In genomic region chr3:130595050-130595449, GRCm38 (mm10) we compare ENCODE assay signal across 31 mouse cellular contexts. TPM values are rescaled to one million over a fixed set of nuclear protein-coding genes. Genes with fewer than 3 reads are reported as not detected.
A peak's percentile ranks its signal among the peaks of the same experiment; 100 is the strongest.
DNase-seq lines count a peak whose midpoint lies in the region; ATAC-seq and TF ChIP-seq lines count a peak whose summit lies in the region.
"Had no signal": no experiment of that assay in that cellular context is flagged by ENCODE, and none has a peak within 500 bp of the region (broad histone marks: within the 10 kb centered on the region; RNA-seq: fewer than 3 reads in every experiment).

No protein-coding gene starts in this region.

- H3K36me3 ChIP-seq in heart, embryonic 10.5 days = no peaks in the 10 kb centered on the region
- H3K36me3 ChIP-seq in heart, embryonic 15.5 days = no peaks in the 10 kb centered on the region
- no peaks in the 10 kb centered on the region for H3K36me3 ChIP-seq in heart, adult 2 months (ENCODE audit: control insufficient read depth, insufficient read depth, low read length)
- no peaks in the 10 kb centered on the region for H3K36me3 ChIP-seq in lung, embryonic 16.5 days (ENCODE audit: control insufficient read depth, insufficient read depth, low read length)
- H3K36me3 ChIP-seq in lung, postnatal 0 days (ENCODE audit: insufficient read depth, low read length) = no peaks in the 10 kb centered on the region
- H3K36me3 ChIP-seq: embryonic facial prominence, embryonic 12.5 days; forebrain, embryonic 15.5 days; G1E; kidney, embryonic 15.5 days; midbrain, embryonic 13.5 days had no signal

- H3K9ac ChIP-seq in heart, embryonic 15.5 days = no peak overlapping the region
- no peak overlapping the region for H3K9ac ChIP-seq in heart, adult 2 months (ENCODE audit: low read depth, low read length)
- H3K9ac ChIP-seq in lung, embryonic 16.5 days (ENCODE audit: low read length) = no peak overlapping the region
- H3K9ac ChIP-seq in lung, postnatal 0 days (replicated peaks; ENCODE audit: low read depth) = no peak overlapping the region
- H3K9ac ChIP-seq: embryonic facial prominence, embryonic 12.5 days; forebrain, embryonic 15.5 days; kidney, embryonic 15.5 days; midbrain, embryonic 13.5 days had no signal

- no peak overlapping the region for H3K27ac ChIP-seq in heart, embryonic 10.5 days
- no peak overlapping the region for H3K27ac ChIP-seq in heart, embryonic 15.5 days
- no peak overlapping the region for H3K27ac ChIP-seq in heart, adult 2 months
- H3K27ac ChIP-seq in lung, embryonic 16.5 days (ENCODE audit: low read length) = no peak overlapping the region
- H3K27ac ChIP-seq in lung, postnatal 0 days (ENCODE audit: low read length) = no peak overlapping the region
- H3K27ac ChIP-seq: embryonic facial prominence, embryonic 12.5 days; forebrain, embryonic 15.5 days; gastrocnemius, adult 2 months; kidney, embryonic 15.5 days; midbrain, embryonic 13.5 days had no signal

- H3K27me3 ChIP-seq in heart, embryonic 10.5 days (ENCODE audit: insufficient read depth, poor library complexity, severe bottlenecking) = no peaks in the 10 kb centered on the region
- H3K27me3 ChIP-seq in heart, embryonic 15.5 days = no peaks in the 10 kb centered on the region
- H3K27me3 ChIP-seq in heart, adult 2 months (ENCODE audit: control insufficient read depth, insufficient read depth, low read length) = no peaks in the 10 kb centered on the region
- no peaks in the 10 kb centered on the region for H3K27me3 ChIP-seq in lung, embryonic 16.5 days (ENCODE audit: control insufficient read depth, insufficient read depth, low read depth, low read length)
- no peaks in the 10 kb centered on the region for H3K27me3 ChIP-seq in lung, postnatal 0 days (replicated peaks; ENCODE audit: insufficient read depth, low read length)
- H3K27me3 ChIP-seq: embryonic facial prominence, embryonic 12.5 days; forebrain, embryonic 15.5 days; kidney, embryonic 15.5 days; megakaryocyte, embryonic 14.5 days; midbrain, embryonic 13.5 days had no signal

- DNase-seq in heart, embryonic 10.5 days (ENCODE audit: low spot score) = no peak
- no peak for DNase-seq in heart, adult 9 months (ENCODE audit: low spot score in 2 of 2)
- no peak for DNase-seq in heart, adult 2 months
- DNase-seq in lung, postnatal 0 days (ENCODE audit: low spot score) = no peak
- DNase-seq: adrenal gland, postnatal 14 days; cerebellum, adult 11 months; cerebellum, adult 9-10 months; cerebellum, postnatal 36 days; embryo, embryonic 11 days; gastrocnemius, adult 2 months; gastrocnemius, postnatal 36 days; kidney, adult 18-20 months; kidney, postnatal 25 days; lung, adult 2 months; thymus, adult 2 months; thymus, postnatal 4 days had no signal

- no peaks in the 10 kb centered on the region for H3K79me2 ChIP-seq in heart, adult 2 months (replicated peaks; ENCODE audit: control insufficient read depth, insufficient read depth, low read length)

- H3K4me2 ChIP-seq in heart, embryonic 15.5 days = peak overlapping the region; percentile 23
- H3K4me2 ChIP-seq in lung, embryonic 16.5 days (ENCODE audit: low read depth, low read length) = no peak overlapping the region
- no peak overlapping the region for H3K4me2 ChIP-seq in lung, postnatal 0 days (replicated peaks; ENCODE audit: low read depth, low read length)
- H3K4me2 ChIP-seq: embryonic facial prominence, embryonic 12.5 days; forebrain, embryonic 15.5 days; kidney, embryonic 15.5 days; midbrain, embryonic 13.5 days had no signal

- intact Hi-C loops in heart, adult 2 months (cut with DNase I) = no loop called here

- no peak for TF ChIP-seq EP300 in heart, adult 2 months (IDR thresholded peaks at IDR 0.05; ENCODE audit: insufficient read depth, low read depth, low read length)
- no peak for TF ChIP-seq EP300 in lung, postnatal 0 days (IDR thresholded peaks at IDR 0.05)

- peaks cover 16% of the 10 kb centered on the region; the same call in 1 of the 2 replicates for H3K4me1 ChIP-seq in heart, embryonic 10.5 days
- peaks cover 5% of the 10 kb centered on the region; the same call in 1 of the 2 replicates for H3K4me1 ChIP-seq in heart, embryonic 15.5 days (replicated peaks)
- H3K4me1 ChIP-seq in heart, adult 2 months (ENCODE audit: control insufficient read depth, insufficient read depth, low read length) = no peaks in the 10 kb centered on the region
- H3K4me1 ChIP-seq in lung, embryonic 16.5 days (replicated peaks; ENCODE audit: control insufficient read depth, insufficient read depth, low read length) = peaks cover 3% of the 10 kb centered on the region; the same call in 1 of the 2 replicates
- H3K4me1 ChIP-seq in lung, postnatal 0 days (ENCODE audit: insufficient read depth, low read depth, low read length) = no peaks in the 10 kb centered on the region
- H3K4me1 ChIP-seq: embryonic facial prominence, embryonic 12.5 days; forebrain, embryonic 15.5 days; kidney, embryonic 15.5 days; midbrain, embryonic 13.5 days had no signal

- TF ChIP-seq CTCF in heart, adult 2 months (IDR thresholded peaks at IDR 0.05) = no peak
- TF ChIP-seq CTCF in lung, postnatal 0 days (IDR thresholded peaks at IDR 0.05) = no peak

- peak overlapping the region; percentile 18; the same call in 1 of the 2 replicates for H3K4me3 ChIP-seq in heart, embryonic 10.5 days
- H3K4me3 ChIP-seq in heart, embryonic 15.5 days = 0 out of 2 replicates have a peak overlapping the region, but pooled peaks have one; percentile 3
- no peak overlapping the region for H3K4me3 ChIP-seq in heart, adult 2 months
- H3K4me3 ChIP-seq in lung, embryonic 16.5 days (ENCODE audit: low read length) = no peak overlapping the region
- H3K4me3 ChIP-seq in lung, postnatal 0 days (ENCODE audit: low read depth, low read length) = no peak overlapping the region
- H3K4me3 ChIP-seq: embryonic facial prominence, embryonic 12.5 days; forebrain, embryonic 15.5 days; gastrocnemius, adult 2 months; kidney, embryonic 15.5 days; midbrain, embryonic 13.5 days had no signal

- no peaks in the 10 kb centered on the region for H3K9me3 ChIP-seq in heart, embryonic 10.5 days
- no peaks in the 10 kb centered on the region for H3K9me3 ChIP-seq in heart, embryonic 15.5 days (replicated peaks)
- H3K9me3 ChIP-seq in lung, embryonic 16.5 days (ENCODE audit: control insufficient read depth, low read length) = no peaks in the 10 kb centered on the region
- no peaks in the 10 kb centered on the region for H3K9me3 ChIP-seq in lung, postnatal 0 days (ENCODE audit: low read length)
- H3K9me3 ChIP-seq: embryonic facial prominence, embryonic 12.5 days; forebrain, embryonic 15.5 days; kidney, embryonic 15.5 days; midbrain, embryonic 13.5 days had no signal

- no peak for TF ChIP-seq POLR2A in heart, adult 2 months (IDR thresholded peaks at IDR 0.05; ENCODE audit: insufficient read depth, low read depth, low read length)

- WGBS in heart, embryonic 10.5 days = 40% methylated on average over 8 of the region's 8 CpGs
- WGBS in heart, embryonic 15.5 days = 30% methylated on average over 8 of the region's 8 CpGs
- 33% methylated on average over 8 of the region's 8 CpGs for WGBS in heart, adult 2 months
- WGBS in lung, embryonic 16.5 days = 37% methylated on average over 8 of the region's 8 CpGs
- WGBS in lung, postnatal 0 days = 44% methylated on average over 8 of the region's 8 CpGs

- no peak for ATAC-seq in heart, embryonic 15.5 days (replicated peaks; ENCODE audit: insufficient number of reproducible peaks, insufficient read depth, low FRiP score, low read depth)
- peak; percentile 36; the same call in 1 of the 2 replicates for ATAC-seq in lung, embryonic 16.5 days (ENCODE audit: low read depth)
- no peak for ATAC-seq in lung, postnatal 0 days
- ATAC-seq in activated CD4-positive, CD25-positive, alpha-beta regulatory T cell, adult 4 months = no peak
- ATAC-seq: forebrain, embryonic 15.5 days; hindbrain, embryonic 16.5 days; midbrain, embryonic 13.5 days had no signal

RNA-seq across cellular contexts. Expression of gene Etnppl, which starts 22.2 kb away (rescaled TPM):
- polyA plus RNA-seq in heart, embryonic 10.5 days (2016; fragmentation: Nextera tagmentation; extraction: Ambion mirVana) = not detected in 2 replicates
- polyA plus RNA-seq in heart, embryonic 15.5 days (2015; fragmentation: Nextera tagmentation; extraction: Ambion mirVana) = 0.05 TPM in 1 of 2 replicates, not detected in the other
- not detected for total RNA-seq in heart, adult 2 months (2021)
- 0.06 TPM in 1 of 2 replicates, not detected in the other for polyA plus RNA-seq in heart, adult 2 months (2012; rRNA removed)
- polyA plus RNA-seq in lung, embryonic 16.5 days (2015; fragmentation: Nextera tagmentation; extraction: Ambion mirVana) = not detected in 2 replicates
- not detected in 2 replicates for polyA plus RNA-seq in lung, postnatal 0 days (2015; fragmentation: Nextera tagmentation; extraction: Ambion mirVana)
- polyA plus RNA-seq in activated CD4-positive, CD25-positive, alpha-beta regulatory T cell, adult 4 months (2017; shearing (Covaris generic)) = under 1 TPM; 0.23 to 0.24 TPM
- total RNA-seq: gastrocnemius, adult 2 months; gastrocnemius, postnatal 36 days; monocyte, adult 5-6 weeks had no signal
- polyA plus RNA-seq: forebrain, embryonic 15.5 days; G1E; hindbrain, embryonic 11.5 days; hindbrain, embryonic 16.5 days; intestine, embryonic 14.5 days; limb, embryonic 11.5 days; lung, adult 2 months; midbrain, embryonic 13.5 days; neural tube, embryonic 14.5 days; thymus, adult 2 months had no signal

Comparison
In these comparisons a context has a peak if more than half of its experiments do, and no peak if none do; other contexts are left out.
1. H3K4me3 ChIP-seq: peak in heart, embryonic 10.5 days (single experiment) and heart, embryonic 15.5 days (single experiment); none in heart, adult 2 months (single experiment), lung, embryonic 16.5 days (single experiment) and lung, postnatal 0 days (single experiment).